Mouse (Mus musculus): ENCODE data around the gene Hnrnph2. TPM values are rescaled to one million over a fixed set of nuclear protein-coding genes. Genes with fewer than 3 reads are reported as not detected.

Hnrnph2 gene
- 224 and 230 TPM in 2 replicates for polyA plus RNA-seq (2016; fragmentation: Nextera tagmentation; extraction: Ambion mirVana)

- DNase-seq (ENCODE audit: low spot score), result peak; percentile 89
- 21% methylated on average over 33 of the region's 33 CpGs for WGBS
- peak within 1 kb of the TSS; percentile 92 for H3K27ac ChIP-seq (replicated peaks)
- no peaks in the 10 kb centered on the region for H3K9me3 ChIP-seq (replicated peaks)
- peaks cover 12% of the 10 kb centered on the region; the same call in 1 of the 2 replicates for H3K36me3 ChIP-seq
- peaks cover 19% of the 10 kb centered on the region for H3K4me1 ChIP-seq
- H3K27me3 ChIP-seq (ENCODE audit: low read depth, poor library complexity, severe bottlenecking), result peaks cover 6% of the 10 kb centered on the region
- peak within 1 kb of the TSS; percentile 63 for H3K4me3 ChIP-seq
These were observed at the start of gene Hnrnph2, which contains the start of gene Gla for GRCm38 (mm10) chrX:134600659-134601379. Hnrnph2 (plus strand) TSS chrX:134601179. Gla (minus strand) TSS chrX:134601125.

- 89% methylated on average over 4 of the region's 4 CpGs for WGBS
These were observed 47.7 kb upstream of the Hnrnph2 start for GRCm38 (mm10) chrX:134553326-134553725.

GRCm38 (mm10) chrX:134554425-134554824 is 46.6 kb upstream of the Hnrnph2 start:
- H3K9me3 ChIP-seq (replicated peaks), result no peaks in the 10 kb centered on the region
- H3K36me3 ChIP-seq, result no peaks in the 10 kb centered on the region
- no peak overlapping the region for H3K4me3 ChIP-seq
- WGBS, result 81% methylated on average over 6 of the region's 6 CpGs
- H3K27me3 ChIP-seq (ENCODE audit: low read depth, poor library complexity, severe bottlenecking), result no peaks in the 10 kb centered on the region
- no peak overlapping the region for H3K27ac ChIP-seq (replicated peaks)
- no peak for DNase-seq (ENCODE audit: low spot score)
- H3K4me1 ChIP-seq, result no peaks in the 10 kb centered on the region

More at GRCm38 (mm10) chrX:134553326-134553725, 47.7 kb upstream of the Hnrnph2 start:
- no peaks in the 10 kb centered on the region for H3K4me1 ChIP-seq
- H3K27ac ChIP-seq (replicated peaks), result no peak overlapping the region
- no peaks in the 10 kb centered on the region for H3K27me3 ChIP-seq (ENCODE audit: low read depth, poor library complexity, severe bottlenecking)
- no peaks in the 10 kb centered on the region for H3K36me3 ChIP-seq
- no peaks in the 10 kb centered on the region for H3K9me3 ChIP-seq (replicated peaks)
- no peak overlapping the region for H3K4me3 ChIP-seq
- DNase-seq (ENCODE audit: low spot score), result no peak

- Histone ChIP-seq H3K27ac (replicated peaks) (no peak overlapping the region), H3K36me3 (no peaks in the 10 kb centered on the region), H3K27me3 (ENCODE audit: low read depth, poor library complexity, severe bottlenecking) (peaks cover 6% of the 10 kb centered on the region), H3K4me3 (no peak overlapping the region), H3K4me1 (no peaks in the 10 kb centered on the region), H3K9me3 (replicated peaks) (no peaks in the 10 kb centered on the region)
- WGBS, result 94% methylated on average over 4 of the region's 4 CpGs
- no peak for DNase-seq (ENCODE audit: low spot score)
These were observed 36.7 kb upstream of the Hnrnph2 start for GRCm38 (mm10) chrX:134564326-134564725.

- Histone ChIP-seq H3K4me3 (no peak overlapping the region), H3K27ac (replicated peaks) (no peak overlapping the region), H3K9me3 (replicated peaks) (no peaks in the 10 kb centered on the region), H3K27me3 (ENCODE audit: low read depth, poor library complexity, severe bottlenecking) (peaks cover 6% of the 10 kb centered on the region), H3K4me1 (no peaks in the 10 kb centered on the region), H3K36me3 (no peaks in the 10 kb centered on the region)
- DNase-seq (ENCODE audit: low spot score), result no peak
- 87% methylated on average over 8 of the region's 8 CpGs for WGBS
These were observed 34.3 kb upstream of the Hnrnph2 start for GRCm38 (mm10) chrX:134566536-134567222.

GRCm38 (mm10) chrX:134577896-134578295 is 23.1 kb upstream of the Hnrnph2 start:
- no peak overlapping the region for H3K27ac ChIP-seq (replicated peaks)
- peaks cover 13% of the 10 kb centered on the region; the same call in 1 of the 2 replicates for H3K27me3 ChIP-seq (ENCODE audit: low read depth, poor library complexity, severe bottlenecking)
- no peaks in the 10 kb centered on the region for H3K36me3 ChIP-seq
- DNase-seq (ENCODE audit: low spot score), result no peak
- H3K4me3 ChIP-seq, result no peak overlapping the region
- no peaks in the 10 kb centered on the region for H3K9me3 ChIP-seq (replicated peaks)
- WGBS, result 91% methylated on average over 4 of the region's 4 CpGs
- H3K4me1 ChIP-seq, result no peaks in the 10 kb centered on the region

- Histone ChIP-seq H3K4me1 (0 out of 2 replicates have a peak, but pooled peaks cover 5% of the 10 kb centered on the region), H3K27me3 (ENCODE audit: low read depth, poor library complexity, severe bottlenecking) (peaks cover 18% of the 10 kb centered on the region; the same call in 1 of the 2 replicates), H3K9me3 (replicated peaks) (no peaks in the 10 kb centered on the region), H3K27ac (replicated peaks) (no peak overlapping the region), H3K4me3 (no peak overlapping the region), H3K36me3 (no peaks in the 10 kb centered on the region)
- 85% methylated on average over 14 of the region's 14 CpGs for WGBS
- DNase-seq (ENCODE audit: low spot score), result no peak
These were observed 20.3 kb upstream of the Hnrnph2 start for GRCm38 (mm10) chrX:134580528-134581305.

- DNase-seq (ENCODE audit: low spot score), result no peak
- Histone ChIP-seq H3K36me3 (peaks cover 3% of the 10 kb centered on the region; the same call in 1 of the 2 replicates), H3K27me3 (ENCODE audit: low read depth, poor library complexity, severe bottlenecking) (peaks cover 18% of the 10 kb centered on the region; the same call in 1 of the 2 replicates), H3K27ac (replicated peaks) (no peak overlapping the region), H3K9me3 (replicated peaks) (no peaks in the 10 kb centered on the region), H3K4me1 (peaks cover 14% of the 10 kb centered on the region), H3K4me3 (no peak overlapping the region)
- WGBS, result 81% methylated on average over 11 of the region's 11 CpGs
These were observed 18.7 kb upstream of the Hnrnph2 start for GRCm38 (mm10) chrX:134582270-134582669.

GRCm38 (mm10) chrX:134582888-134583669 is 17.9 kb upstream of the Hnrnph2 start, which contains the start of gene Btk:
Btk (minus strand) TSS chrX:134583570.
- Histone ChIP-seq H3K27me3 (ENCODE audit: low read depth, poor library complexity, severe bottlenecking) (peaks cover 18% of the 10 kb centered on the region; the same call in 1 of the 2 replicates), H3K36me3 (peaks cover 11% of the 10 kb centered on the region), H3K4me1 (peaks cover 14% of the 10 kb centered on the region), H3K9me3 (replicated peaks) (no peaks in the 10 kb centered on the region), H3K4me3 (no peak within 1 kb of the TSS), H3K27ac (replicated peaks) (no peak within 1 kb of the TSS)
- no peak for DNase-seq (ENCODE audit: low spot score)
- 85% methylated on average over 11 of the region's 11 CpGs for WGBS

- H3K9me3 ChIP-seq (replicated peaks), result no peaks in the 10 kb centered on the region
- H3K27ac ChIP-seq (replicated peaks), result peak within 1 kb of the TSS; percentile 83
- peak; percentile 89 for DNase-seq (ENCODE audit: low spot score)
- WGBS, result 16% methylated on average over 45 of the region's 45 CpGs
- H3K27me3 ChIP-seq (ENCODE audit: low read depth, poor library complexity, severe bottlenecking), result peaks cover 22% of the 10 kb centered on the region; the same call in 1 of the 2 replicates
- H3K36me3 ChIP-seq, result peaks cover 30% of the 10 kb centered on the region
- peaks cover 14% of the 10 kb centered on the region for H3K4me1 ChIP-seq
- H3K4me3 ChIP-seq, result peak within 1 kb of the TSS; percentile 67
These were observed 15.6 kb upstream of the Hnrnph2 start, which contains the start of gene Rpl36a for GRCm38 (mm10) chrX:134585103-134586002. Rpl36a (plus strand) TSS chrX:134585654.

- Histone ChIP-seq H3K27me3 (ENCODE audit: low read depth, poor library complexity, severe bottlenecking) (peaks cover 22% of the 10 kb centered on the region; the same call in 1 of the 2 replicates), H3K4me1 (peaks cover 14% of the 10 kb centered on the region), H3K27ac (replicated peaks) (peak overlapping the region; percentile 83), H3K36me3 (peaks cover 40% of the 10 kb centered on the region), H3K4me3 (peak overlapping the region; percentile 67), H3K9me3 (replicated peaks) (no peaks in the 10 kb centered on the region)
- WGBS, result 37% methylated on average over 8 of the region's 8 CpGs
- no peak for DNase-seq (ENCODE audit: low spot score)
These were observed 14.5 kb upstream of the Hnrnph2 start for GRCm38 (mm10) chrX:134586447-134586846.
